Mouse (Mus musculus): ENCODE measurements around the gene Parp14. TPM values are rescaled to one million over a fixed set of nuclear protein-coding genes. Genes with fewer than 3 reads are reported as not detected.

Gene Parp14
- total and polyA plus RNA-seq, 2 experiments: 4.5 to 24.5 TPM

DNA sequence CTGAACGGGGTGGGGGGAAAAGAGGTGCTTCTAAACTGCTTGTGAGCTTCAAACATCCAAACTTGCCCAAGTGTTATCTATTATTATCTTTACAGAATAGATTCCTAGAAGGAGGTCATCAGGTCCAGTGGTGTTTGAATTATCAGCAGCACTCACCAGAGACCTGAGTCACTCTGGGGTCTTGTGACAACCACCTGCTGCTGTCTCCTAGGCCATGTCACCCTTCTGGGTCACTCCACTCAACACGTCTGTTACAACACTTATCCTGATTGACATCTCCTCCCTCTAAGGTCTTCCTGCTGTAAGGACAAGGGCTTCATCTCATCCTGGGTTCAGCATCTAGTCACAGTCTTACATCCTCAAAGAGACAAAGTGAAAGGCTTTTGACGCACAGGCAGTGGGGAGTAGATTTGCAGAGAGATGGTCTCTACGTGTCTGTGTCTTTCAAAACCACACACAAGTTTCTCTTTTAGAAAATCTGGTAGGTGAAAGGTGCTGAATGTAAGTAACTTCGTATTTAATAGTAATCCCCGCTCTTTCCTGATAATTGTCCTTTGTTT, 79.3 kb downstream of the Parp14 start:
- no peak overlapping the region for H3K9ac ChIP-seq (ENCODE audit: low read depth, low read length)
- no peaks in the 10 kb centered on the region for H3K79me2 ChIP-seq (ENCODE audit: control insufficient read depth, insufficient read depth, low read length)
- H3K4me1 ChIP-seq (ENCODE audit: control insufficient read depth, insufficient read depth, low read length): peaks cover 3% of the 10 kb centered on the region; the same call in 1 of the 2 replicates
- no peak for DNase-seq (ENCODE audit: extremely low read depth, low read depth, low spot score)
- H3K27me3 ChIP-seq (ENCODE audit: control insufficient read depth, insufficient read depth, low read length): no peaks in the 10 kb centered on the region
- H3K4me3 ChIP-seq (ENCODE audit: insufficient read depth, low read depth, low read length): no peak overlapping the region
- H3K36me3 ChIP-seq (ENCODE audit: control insufficient read depth, insufficient read depth, low read length): no peaks in the 10 kb centered on the region
- TF ChIP-seq CTCF (IDR thresholded peaks at IDR 0.05; ENCODE audit: low read depth, low read length): no peak
- TF ChIP-seq POLR2A (IDR thresholded peaks at IDR 0.05; ENCODE audit: extremely low read depth, insufficient read depth, low read length): no peak
- H3K27ac ChIP-seq (replicated peaks; ENCODE audit: insufficient read depth, low read depth, low read length): no peak overlapping the region
- WGBS: 89% methylated on average over 6 of the region's 6 CpGs

DNA sequence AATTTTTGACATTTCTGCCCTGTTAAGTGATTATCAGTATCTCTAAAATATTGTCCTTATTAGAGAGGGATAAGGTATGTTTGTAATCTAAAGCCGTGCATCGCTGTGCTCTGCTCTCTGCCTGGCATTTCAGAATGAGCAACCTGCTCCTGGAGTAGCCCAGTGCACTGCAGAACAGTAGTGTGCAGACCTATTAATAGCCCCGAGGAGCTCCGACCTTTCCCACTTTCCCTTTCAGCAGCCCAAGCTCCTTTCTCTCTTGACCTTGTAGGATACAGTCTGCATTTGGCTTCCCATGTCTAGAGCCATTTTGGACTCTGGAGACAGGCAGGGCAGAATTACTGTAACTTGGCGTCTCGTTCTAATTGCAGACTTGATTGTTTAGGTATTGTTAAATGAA, 83.0 kb downstream of the Parp14 start:
- no peaks in the 10 kb centered on the region for H3K27me3 ChIP-seq (ENCODE audit: control insufficient read depth, insufficient read depth, low read length)
- TF ChIP-seq POLR2A (IDR thresholded peaks at IDR 0.05; ENCODE audit: extremely low read depth, insufficient read depth, low read length) (no peak), CTCF (IDR thresholded peaks at IDR 0.05; ENCODE audit: low read depth, low read length) (no peak)
- no peaks in the 10 kb centered on the region for H3K36me3 ChIP-seq (ENCODE audit: control insufficient read depth, insufficient read depth, low read length)
- no peak overlapping the region for H3K4me3 ChIP-seq (ENCODE audit: insufficient read depth, low read depth, low read length)
- 94% methylated on average over 6 of the region's 6 CpGs for WGBS
- no peak overlapping the region for H3K27ac ChIP-seq (replicated peaks; ENCODE audit: insufficient read depth, low read depth, low read length)
- no peak for DNase-seq (ENCODE audit: extremely low read depth, low read depth, low spot score)
- no peaks in the 10 kb centered on the region for H3K79me2 ChIP-seq (ENCODE audit: control insufficient read depth, insufficient read depth, low read length)
- H3K9ac ChIP-seq (ENCODE audit: low read depth, low read length): no peak overlapping the region
- peaks cover 3% of the 10 kb centered on the region; the same call in 1 of the 2 replicates for H3K4me1 ChIP-seq (ENCODE audit: control insufficient read depth, insufficient read depth, low read length)

DNA sequence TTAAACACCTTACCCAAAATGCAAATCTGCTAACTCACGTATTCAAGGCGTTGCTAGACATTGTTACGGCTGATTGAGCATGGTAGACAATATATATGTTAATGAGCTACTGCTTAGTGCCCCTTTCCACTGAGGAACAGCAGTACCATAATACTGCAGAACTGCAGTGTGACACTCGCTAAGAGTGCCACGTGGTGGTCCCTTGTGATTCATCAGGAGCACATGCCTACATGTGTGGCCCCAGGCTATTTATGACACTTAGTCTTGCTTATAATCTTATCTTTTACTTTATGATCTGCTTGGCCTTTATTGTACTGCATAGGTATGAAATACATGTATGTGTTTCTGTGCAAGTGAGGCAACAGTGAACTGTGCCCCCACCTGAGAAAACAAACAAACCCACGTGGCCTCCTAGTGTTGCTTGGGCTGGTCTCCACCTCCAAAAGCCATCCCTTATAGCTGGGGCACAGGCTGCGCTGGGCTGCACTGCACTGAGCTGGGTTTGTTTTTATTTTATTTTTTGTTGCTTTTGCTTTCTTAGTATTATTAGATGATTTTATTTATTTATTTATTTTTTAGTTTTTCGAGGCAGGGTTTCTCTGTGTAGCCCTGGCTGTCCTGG, 83.7 kb downstream of the Parp14 start:
- Histone ChIP-seq H3K79me2 (ENCODE audit: control insufficient read depth, insufficient read depth, low read length) (peaks cover 4% of the 10 kb centered on the region; the same call in 1 of the 2 replicates), H3K4me1 (ENCODE audit: control insufficient read depth, insufficient read depth, low read length) (peaks cover 3% of the 10 kb centered on the region; the same call in 1 of the 2 replicates), H3K4me3 (ENCODE audit: insufficient read depth, low read depth, low read length) (no peak overlapping the region), H3K9ac (ENCODE audit: low read depth, low read length) (no peak overlapping the region), H3K36me3 (ENCODE audit: control insufficient read depth, insufficient read depth, low read length) (no peaks in the 10 kb centered on the region), H3K27me3 (ENCODE audit: control insufficient read depth, insufficient read depth, low read length) (no peaks in the 10 kb centered on the region), H3K27ac (replicated peaks; ENCODE audit: insufficient read depth, low read depth, low read length) (no peak overlapping the region)
- TF ChIP-seq POLR2A (IDR thresholded peaks at IDR 0.05; ENCODE audit: extremely low read depth, insufficient read depth, low read length): no peak
- TF ChIP-seq CTCF (IDR thresholded peaks at IDR 0.05; ENCODE audit: low read depth, low read length): no peak
- peak; percentile 56 for DNase-seq (ENCODE audit: extremely low read depth, low read depth, low spot score)
- 78% methylated on average over 8 of the region's 8 CpGs for WGBS

DNA sequence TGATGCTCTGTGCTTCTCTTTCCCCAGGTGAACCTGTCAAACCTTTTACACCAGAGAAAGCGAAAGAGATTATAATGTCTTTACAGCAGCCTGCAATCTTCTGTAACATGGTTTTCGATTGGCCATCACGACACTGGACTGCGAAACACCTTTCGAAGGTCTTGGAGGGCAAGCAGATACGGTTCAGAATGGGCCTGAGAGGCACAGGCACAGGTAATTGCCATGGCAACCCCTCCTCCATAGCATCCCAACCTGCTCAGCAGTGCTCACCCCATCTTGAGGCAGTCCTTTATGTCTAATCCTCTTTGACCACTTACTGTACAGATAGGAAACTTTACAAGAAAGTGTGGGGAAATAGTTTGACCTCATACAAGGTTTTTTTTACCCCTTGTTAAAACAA, 84.2 kb downstream of the Parp14 start:
- no peak for TF ChIP-seq POLR2A (IDR thresholded peaks at IDR 0.05; ENCODE audit: extremely low read depth, insufficient read depth, low read length)
- no peak for TF ChIP-seq CTCF (IDR thresholded peaks at IDR 0.05; ENCODE audit: low read depth, low read length)
- Histone ChIP-seq H3K4me1 (ENCODE audit: control insufficient read depth, insufficient read depth, low read length) (peaks cover 3% of the 10 kb centered on the region; the same call in 1 of the 2 replicates), H3K9ac (ENCODE audit: low read depth, low read length) (no peak overlapping the region), H3K27me3 (ENCODE audit: control insufficient read depth, insufficient read depth, low read length) (no peaks in the 10 kb centered on the region), H3K27ac (replicated peaks; ENCODE audit: insufficient read depth, low read depth, low read length) (no peak overlapping the region), H3K79me2 (ENCODE audit: control insufficient read depth, insufficient read depth, low read length) (peaks cover 7% of the 10 kb centered on the region; the same call in 1 of the 2 replicates), H3K4me3 (ENCODE audit: insufficient read depth, low read depth, low read length) (no peak overlapping the region), H3K36me3 (ENCODE audit: control insufficient read depth, insufficient read depth, low read length) (no peaks in the 10 kb centered on the region)
- 79% methylated on average over 6 of the region's 6 CpGs for WGBS
- no peak for DNase-seq (ENCODE audit: extremely low read depth, low read depth, low spot score)

DNA sequence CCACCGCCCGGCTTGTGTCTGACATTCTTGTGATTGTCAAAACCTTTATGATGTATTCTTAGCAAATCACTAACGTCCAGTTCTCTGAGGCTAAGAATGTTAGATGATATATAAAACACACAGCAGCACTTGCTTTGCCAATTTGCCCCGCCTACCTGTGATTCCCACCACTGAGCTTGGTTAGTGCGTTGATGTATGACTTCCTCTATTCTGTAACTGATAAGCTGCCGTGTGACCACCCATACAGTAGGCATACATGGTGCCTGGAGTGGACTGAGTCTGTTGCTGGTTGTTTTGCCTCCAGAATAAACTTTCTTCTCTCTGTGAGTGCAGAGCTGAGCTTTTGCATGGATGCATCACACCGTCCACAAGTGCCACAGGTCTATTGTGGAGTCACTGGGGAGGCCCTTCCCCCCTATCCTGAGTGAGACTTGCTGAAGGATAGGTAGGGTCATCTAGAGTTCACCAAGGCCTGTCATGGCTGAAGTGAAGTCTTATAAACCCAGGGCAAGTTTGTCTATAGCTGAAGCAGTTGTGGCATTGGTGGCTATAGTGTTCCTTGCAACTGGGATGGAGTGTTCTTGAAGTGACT, 87.1 kb downstream of the Parp14 start:
- no peaks in the 10 kb centered on the region for H3K36me3 ChIP-seq (ENCODE audit: control insufficient read depth, insufficient read depth, low read length)
- H3K27ac ChIP-seq (replicated peaks; ENCODE audit: insufficient read depth, low read depth, low read length): no peak overlapping the region
- no peak overlapping the region for H3K4me3 ChIP-seq (ENCODE audit: insufficient read depth, low read depth, low read length)
- no peak for DNase-seq (ENCODE audit: extremely low read depth, low read depth, low spot score)
- H3K27me3 ChIP-seq (ENCODE audit: control insufficient read depth, insufficient read depth, low read length): no peaks in the 10 kb centered on the region
- H3K4me1 ChIP-seq (ENCODE audit: control insufficient read depth, insufficient read depth, low read length): peaks cover 3% of the 10 kb centered on the region; the same call in 1 of the 2 replicates
- peaks cover 7% of the 10 kb centered on the region; the same call in 1 of the 2 replicates for H3K79me2 ChIP-seq (ENCODE audit: control insufficient read depth, insufficient read depth, low read length)
- TF ChIP-seq CTCF (IDR thresholded peaks at IDR 0.05; ENCODE audit: low read depth, low read length) (no peak), POLR2A (IDR thresholded peaks at IDR 0.05; ENCODE audit: extremely low read depth, insufficient read depth, low read length) (no peak)
- whole genome bisulfite sequencing: 81% methylated on average over 7 of the region's 7 CpGs
- no peak overlapping the region for H3K9ac ChIP-seq (ENCODE audit: low read depth, low read length)

DNA sequence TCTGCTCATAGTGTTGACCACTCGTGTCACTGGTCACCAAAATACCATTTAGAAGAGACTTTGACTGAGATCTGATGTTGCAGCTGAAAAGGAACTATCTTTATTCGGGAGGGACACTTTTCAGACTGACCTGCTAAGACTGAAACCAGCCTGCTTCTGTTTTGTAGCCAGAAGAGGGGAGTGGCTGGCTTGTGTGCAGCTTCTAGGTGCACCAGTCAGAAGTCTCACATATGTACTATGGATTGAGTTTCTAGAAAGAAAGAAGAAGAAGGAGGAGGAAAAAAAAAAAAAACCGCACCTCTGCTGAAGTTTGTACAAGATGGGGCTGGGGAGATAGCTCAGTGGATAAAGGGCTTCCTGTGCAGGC, 88.2 kb downstream of the Parp14 start:
- Histone ChIP-seq H3K4me1 (ENCODE audit: control insufficient read depth, insufficient read depth, low read length) (peaks cover 3% of the 10 kb centered on the region; the same call in 1 of the 2 replicates), H3K36me3 (ENCODE audit: control insufficient read depth, insufficient read depth, low read length) (no peaks in the 10 kb centered on the region), H3K27ac (replicated peaks; ENCODE audit: insufficient read depth, low read depth, low read length) (no peak overlapping the region), H3K79me2 (ENCODE audit: control insufficient read depth, insufficient read depth, low read length) (peaks cover 7% of the 10 kb centered on the region; the same call in 1 of the 2 replicates), H3K4me3 (ENCODE audit: insufficient read depth, low read depth, low read length) (no peak overlapping the region), H3K9ac (ENCODE audit: low read depth, low read length) (no peak overlapping the region), H3K27me3 (ENCODE audit: control insufficient read depth, insufficient read depth, low read length) (no peaks in the 10 kb centered on the region)
- DNase-seq (ENCODE audit: extremely low read depth, low read depth, low spot score): no peak
- no peak for TF ChIP-seq CTCF (IDR thresholded peaks at IDR 0.05; ENCODE audit: low read depth, low read length)
- TF ChIP-seq POLR2A (IDR thresholded peaks at IDR 0.05; ENCODE audit: extremely low read depth, insufficient read depth, low read length): no peak
- WGBS: 82% methylated on average over 3 of the region's 3 CpGs

Other genes starting within 250 kb of the Parp14 start
- gene Dirc2, start 102.2 kb downstream of the Parp14 start, total RNA-seq (2014; rRNA removed): 13.8 and 15.5 TPM in 2 replicates
- 22.1 and 26.1 TPM in 2 replicates for gene Dirc2, start 102.2 kb downstream of the Parp14 start, polyA plus RNA-seq (2012; rRNA removed)
- gene Hspbap1, start 101.2 kb downstream of the Parp14 start, total RNA-seq (2014; rRNA removed): 1.9 and 2.0 TPM in 2 replicates
- 1.7 TPM in 2 replicates for gene Hspbap1, start 101.2 kb downstream of the Parp14 start, polyA plus RNA-seq (2012; rRNA removed)
- gene Parp9, start 66.9 kb upstream of the Parp14 start, total RNA-seq (2014; rRNA removed): 36.0 and 63.5 TPM in 2 replicates
- gene Parp9, start 66.9 kb upstream of the Parp14 start, polyA plus RNA-seq (2012; rRNA removed): 11.9 and 13.7 TPM in 2 replicates
- gene Dtx3l, start 67.6 kb upstream of the Parp14 start, total RNA-seq (2014; rRNA removed): 26.0 and 31.6 TPM in 2 replicates
- 11.2 and 12.2 TPM in 2 replicates for gene Dtx3l, start 67.6 kb upstream of the Parp14 start, polyA plus RNA-seq (2012; rRNA removed)
- 21.1 and 21.4 TPM in 2 replicates for gene Kpna1, start 107.2 kb upstream of the Parp14 start, total RNA-seq (2014; rRNA removed)
- gene Kpna1, start 107.2 kb upstream of the Parp14 start, polyA plus RNA-seq (2012; rRNA removed): 5.7 and 6.1 TPM in 2 replicates
- 1.9 and 2.3 TPM in 2 replicates for gene Wdr5b, start 169.6 kb upstream of the Parp14 start, total RNA-seq (2014; rRNA removed)
- gene Wdr5b, start 169.6 kb upstream of the Parp14 start, polyA plus RNA-seq (2012; rRNA removed): 0.51 and 0.73 TPM in 2 replicates
- gene Fam162a, start 200.1 kb upstream of the Parp14 start, total RNA-seq (2014; rRNA removed): 118 and 129 TPM in 2 replicates
- 69.3 and 73.4 TPM in 2 replicates for gene Fam162a, start 200.1 kb upstream of the Parp14 start, polyA plus RNA-seq (2012; rRNA removed)
- 54.0 and 54.6 TPM in 2 replicates for gene Ccdc58, start 200.1 kb upstream of the Parp14 start, total RNA-seq (2014; rRNA removed)
- gene Ccdc58, start 200.1 kb upstream of the Parp14 start, polyA plus RNA-seq (2012; rRNA removed): 16.2 and 22.3 TPM in 2 replicates

Data from liver, adult 2 months (tissue).